In the genomic region with DNA sequence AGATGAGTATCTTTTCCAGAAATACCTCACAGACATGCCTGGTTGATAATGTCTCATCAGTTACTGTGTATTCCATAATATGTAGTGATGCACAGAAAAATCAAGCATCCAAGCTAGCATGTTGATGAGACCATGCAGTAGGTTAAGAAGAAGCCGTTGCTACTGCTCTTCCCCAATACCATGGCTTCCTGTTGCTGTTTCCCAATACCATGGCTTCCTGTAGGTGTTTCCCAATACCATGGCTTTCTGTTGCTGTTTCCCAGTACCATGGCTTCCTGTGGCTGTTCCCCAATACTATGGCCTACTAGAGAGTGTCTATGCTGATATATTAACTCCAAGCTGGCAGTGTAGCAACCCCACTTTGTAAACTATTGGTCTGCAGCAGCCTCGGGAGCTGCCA, we compare ENCODE assay signal across 20 mouse cellular contexts.
"Had no signal": no experiment of that assay in that cellular context is flagged by ENCODE, and none has a peak within 500 bp of the region (broad histone marks: within the 10 kb centered on the region; RNA-seq: fewer than 3 reads in every experiment).

No protein-coding gene starts in this region.

- H3K9me3 ChIP-seq: lung, embryonic 15.5 days; midbrain, embryonic 10.5 days; midbrain, embryonic 12.5 days; neural tube, embryonic 13.5 days; neural tube, embryonic 15.5 days had no signal

- H3K9ac ChIP-seq: lung, embryonic 15.5 days; midbrain, embryonic 12.5 days; neural tube, embryonic 13.5 days; neural tube, embryonic 15.5 days had no signal

- H3K4me1 ChIP-seq: lung, embryonic 15.5 days; midbrain, embryonic 10.5 days; midbrain, embryonic 12.5 days; neural tube, embryonic 15.5 days had no signal

- DNase-seq: lung, adult 2 months; lung, postnatal 14 days; lung, postnatal 4 days; midbrain, embryonic 14.5 days; retina, postnatal 1 day; right cerebral cortex, adult 18-20 months; right cerebral cortex, postnatal 25 days; right cerebral cortex, postnatal 4 days; spleen, adult 18-20 months; thymus, adult 18-20 months; thymus, postnatal 14 days; thymus, postnatal 36 days had no signal

- H3K36me3 ChIP-seq: lung, embryonic 15.5 days; midbrain, embryonic 10.5 days; midbrain, embryonic 12.5 days; neural tube, embryonic 13.5 days; neural tube, embryonic 15.5 days had no signal

- H3K4me2 ChIP-seq: lung, embryonic 15.5 days; midbrain, embryonic 12.5 days; neural tube, embryonic 13.5 days; neural tube, embryonic 15.5 days had no signal

- H3K4me3 ChIP-seq: lung, embryonic 15.5 days; midbrain, embryonic 10.5 days; midbrain, embryonic 12.5 days; myocyte; neural tube, embryonic 13.5 days; neural tube, embryonic 15.5 days had no signal

- ATAC-seq: lung, postnatal 0 days; midbrain, embryonic 16.5 days had no signal

- H3K27me3 ChIP-seq: lung, embryonic 15.5 days; midbrain, embryonic 12.5 days; neural tube, embryonic 13.5 days; neural tube, embryonic 15.5 days had no signal

- H3K27ac ChIP-seq: lung, embryonic 15.5 days; midbrain, embryonic 10.5 days; midbrain, embryonic 12.5 days; neural tube, embryonic 13.5 days; neural tube, embryonic 15.5 days had no signal
